Mouse (Mus musculus): ENCODE measurements around the gene Gm2663. TPM values are rescaled to one million over a fixed set of nuclear protein-coding genes. Genes with fewer than 3 reads are reported as not detected.
"Not testable (repeated sequence)": the region's sequence is repeated elsewhere in the genome, so short reads cannot be mapped to it uniquely, and the experiment has no call there.

Gm2663 gene
- not detected in 2 replicates for polyA plus RNA-seq (2016; fragmentation: Nextera tagmentation; extraction: Ambion mirVana)

DNA sequence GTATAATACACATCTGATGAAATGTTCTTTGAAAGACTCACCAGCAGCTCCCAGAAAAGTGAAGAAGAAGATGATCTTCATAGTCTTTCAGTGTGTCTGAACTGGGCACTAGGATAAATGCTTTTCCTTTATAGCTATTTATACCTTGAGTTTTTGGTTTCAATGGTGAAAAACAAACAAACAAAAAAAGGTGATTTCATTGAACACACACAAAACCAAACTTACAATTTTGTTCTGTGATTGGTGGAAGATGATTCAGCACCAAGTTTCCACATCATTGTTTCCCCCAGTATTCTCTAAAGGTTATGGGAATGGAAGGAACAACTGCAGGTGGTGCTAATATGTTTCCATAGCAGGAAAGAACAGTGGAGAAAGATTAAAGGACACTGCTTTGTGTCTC is at the start of gene Gm2663:
Gene Gm2663, minus strand, starts transcription at position 101 of the 400 bp plus-strand sequence.
- not testable (repeated sequence) for H3K9me3 ChIP-seq (replicated peaks); H3K9ac ChIP-seq; ATAC-seq; H3K27me3 ChIP-seq (replicated peaks); H3K4me2 ChIP-seq; H3K4me3 ChIP-seq; H3K27ac ChIP-seq; H3K36me3 ChIP-seq; H3K4me1 ChIP-seq

DNA sequence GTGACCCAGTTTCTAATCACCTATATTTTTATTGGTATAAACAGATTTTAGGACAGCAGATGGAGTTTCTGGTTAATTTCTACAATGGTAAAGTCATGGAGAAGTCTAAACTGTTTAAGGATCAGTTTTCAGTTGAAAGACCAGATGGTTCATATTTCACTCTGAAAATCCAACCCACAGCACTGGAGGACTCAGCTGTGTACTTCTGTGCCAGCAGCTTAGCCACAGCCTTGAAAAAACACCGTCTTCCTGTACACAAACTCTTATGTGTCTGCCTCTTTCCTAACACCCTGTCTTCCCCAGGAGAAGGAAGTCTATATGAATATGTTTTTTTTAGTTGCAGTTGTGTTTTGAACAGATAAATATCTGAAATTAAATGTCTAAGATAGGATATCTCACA is 49.3 kb upstream of the Gm2663 start:
- Histone ChIP-seq H3K9me3 (replicated peaks) (no peaks in the 10 kb centered on the region), H3K4me3 (no peak overlapping the region), H3K36me3 (no peaks in the 10 kb centered on the region), H3K4me2 (no peak overlapping the region), H3K27me3 (replicated peaks) (no peaks in the 10 kb centered on the region), H3K4me1 (no peaks in the 10 kb centered on the region), H3K9ac (no peak overlapping the region), H3K27ac (no peak overlapping the region)
- WGBS (ENCODE audit: insufficient replicate concordance) = 40% methylated on average over 1 of the region's 1 CpGs
- no peak for ATAC-seq

DNA sequence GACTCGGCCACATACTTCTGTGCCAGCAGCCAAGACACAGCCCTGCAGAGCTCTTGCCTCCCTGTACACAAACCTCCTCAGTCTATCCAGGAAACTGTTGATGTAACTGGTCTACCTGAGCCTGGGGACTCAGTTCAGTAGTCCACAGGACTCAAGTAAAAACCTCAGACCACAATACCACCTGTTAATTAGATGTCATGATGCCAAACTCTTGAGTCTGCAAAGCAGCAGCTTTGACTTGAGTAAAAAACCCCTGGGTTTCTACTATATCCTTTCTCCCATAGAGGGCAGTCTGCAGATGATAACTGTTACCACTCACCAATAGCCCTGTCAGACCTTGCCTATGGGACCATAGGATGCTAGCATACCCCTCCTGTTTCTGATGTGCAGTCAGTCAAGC is 48.7 kb upstream of the Gm2663 start:
- H3K4me2 ChIP-seq = no peak overlapping the region
- no peaks in the 10 kb centered on the region for H3K4me1 ChIP-seq
- H3K27ac ChIP-seq = no peak overlapping the region
- 70% methylated on average over 1 of the region's 1 CpGs for WGBS (ENCODE audit: insufficient replicate concordance)
- no peak overlapping the region for H3K4me3 ChIP-seq
- ATAC-seq = no peak
- H3K9me3 ChIP-seq (replicated peaks) = no peaks in the 10 kb centered on the region
- H3K9ac ChIP-seq = no peak overlapping the region
- H3K27me3 ChIP-seq (replicated peaks) = no peaks in the 10 kb centered on the region
- H3K36me3 ChIP-seq = no peaks in the 10 kb centered on the region

DNA sequence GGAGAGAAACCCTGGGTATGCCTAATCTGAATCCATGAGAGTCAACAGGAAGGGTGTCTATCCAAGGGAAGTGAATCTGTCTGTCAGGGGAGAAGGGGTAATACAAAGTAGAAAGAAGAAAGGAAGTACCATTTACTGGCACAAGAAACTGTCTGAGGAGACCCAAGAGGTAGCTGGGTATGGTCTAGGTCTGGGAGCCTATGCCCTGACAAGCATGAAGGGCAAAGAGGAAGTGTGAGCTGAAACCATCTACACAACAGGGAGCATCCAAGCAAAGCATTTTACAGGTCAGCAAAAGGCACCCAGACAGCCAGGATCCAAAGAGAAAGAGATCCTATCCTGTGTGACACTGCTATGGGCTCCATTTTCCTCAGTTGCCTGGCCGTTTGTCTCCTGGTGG is 47.9 kb upstream of the Gm2663 start:
- no peaks in the 10 kb centered on the region for H3K4me1 ChIP-seq
- no peaks in the 10 kb centered on the region for H3K9me3 ChIP-seq (replicated peaks)
- 59% methylated on average over 1 of the region's 1 CpGs for WGBS (ENCODE audit: insufficient replicate concordance)
- H3K36me3 ChIP-seq = no peaks in the 10 kb centered on the region
- H3K4me3 ChIP-seq = no peak overlapping the region
- no peak overlapping the region for H3K27ac ChIP-seq
- no peaks in the 10 kb centered on the region for H3K27me3 ChIP-seq (replicated peaks)
- no peak overlapping the region for H3K4me2 ChIP-seq
- no peak overlapping the region for H3K9ac ChIP-seq
- ATAC-seq = no peak

DNA sequence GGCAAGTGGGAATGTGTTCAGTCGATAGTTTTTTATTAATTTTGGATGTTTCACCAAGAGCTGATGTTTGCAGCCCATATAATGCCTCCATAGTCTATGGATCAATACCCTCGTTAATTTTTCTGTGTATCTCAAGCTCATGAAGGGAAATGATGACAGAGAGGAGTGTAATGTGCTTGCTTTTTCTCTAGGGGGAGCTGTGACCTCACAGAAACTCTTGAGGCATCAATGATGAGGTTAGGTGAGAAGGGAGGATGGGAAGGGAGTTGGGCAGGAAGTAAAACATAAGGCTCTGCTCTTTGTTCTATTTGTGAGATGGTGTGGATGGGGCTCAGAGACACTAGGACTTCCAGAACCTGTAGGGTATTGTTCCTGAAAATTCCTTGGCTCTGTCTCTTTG is 47.3 kb upstream of the Gm2663 start:
- ATAC-seq = no peak
- Histone ChIP-seq H3K9me3 (replicated peaks) (no peaks in the 10 kb centered on the region), H3K27ac (no peak overlapping the region), H3K27me3 (replicated peaks) (no peaks in the 10 kb centered on the region), H3K4me1 (no peaks in the 10 kb centered on the region), H3K4me3 (no peak overlapping the region), H3K4me2 (no peak overlapping the region), H3K9ac (no peak overlapping the region), H3K36me3 (no peaks in the 10 kb centered on the region)
- WGBS (ENCODE audit: insufficient replicate concordance) = 38% methylated on average over 2 of the region's 2 CpGs

DNA sequence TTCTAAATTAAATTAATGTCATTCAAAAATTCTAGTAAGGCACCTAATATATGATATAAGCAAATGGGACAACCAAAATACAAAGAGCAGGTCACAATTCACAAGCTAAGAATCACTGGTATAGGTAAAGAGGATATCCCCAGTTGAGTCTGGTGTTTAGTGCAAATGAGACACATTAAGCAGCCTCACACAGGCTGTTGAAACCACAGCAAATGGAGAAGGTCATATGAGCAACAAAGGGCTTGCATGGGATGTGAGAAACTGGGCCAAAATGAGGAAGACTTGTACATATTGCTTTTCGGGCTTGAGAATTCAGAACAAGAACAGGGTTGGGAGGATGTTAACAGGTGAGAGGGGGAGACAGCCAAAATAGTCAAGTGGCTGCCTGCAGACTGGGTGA is 45.5 kb upstream of the Gm2663 start:
- no peak overlapping the region for H3K4me3 ChIP-seq
- H3K4me2 ChIP-seq = no peak overlapping the region
- no peaks in the 10 kb centered on the region for H3K27me3 ChIP-seq (replicated peaks)
- H3K9me3 ChIP-seq (replicated peaks) = no peaks in the 10 kb centered on the region
- H3K27ac ChIP-seq = no peak overlapping the region
- ATAC-seq = no peak
- WGBS (ENCODE audit: insufficient replicate concordance) = 58% methylated on average over 1 of the region's 1 CpGs
- H3K4me1 ChIP-seq = no peaks in the 10 kb centered on the region
- no peak overlapping the region for H3K9ac ChIP-seq
- no peaks in the 10 kb centered on the region for H3K36me3 ChIP-seq

DNA sequence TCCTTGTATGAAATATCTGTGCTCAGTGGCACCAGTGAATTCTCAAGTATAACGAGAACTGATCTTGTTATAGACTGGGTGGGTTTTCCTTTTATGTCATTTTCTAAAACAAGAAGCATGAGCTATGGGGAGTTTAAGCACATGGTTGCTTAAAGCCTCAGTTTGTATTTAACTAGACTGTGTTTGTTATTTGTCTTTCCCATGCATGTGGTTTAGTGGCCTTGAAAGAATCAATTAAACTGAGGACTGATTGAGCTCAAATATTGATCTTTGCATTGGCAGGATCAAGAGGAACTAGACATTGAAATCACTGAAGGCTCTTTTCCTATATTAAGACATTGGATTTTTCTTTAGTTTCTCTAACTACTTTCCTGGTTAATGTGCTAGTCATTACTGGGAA is 45.0 kb upstream of the Gm2663 start:
- Histone ChIP-seq H3K4me1 (no peaks in the 10 kb centered on the region), H3K9ac (no peak overlapping the region), H3K9me3 (replicated peaks) (no peaks in the 10 kb centered on the region), H3K27ac (no peak overlapping the region), H3K36me3 (no peaks in the 10 kb centered on the region), H3K4me3 (no peak overlapping the region), H3K27me3 (replicated peaks) (no peaks in the 10 kb centered on the region), H3K4me2 (no peak overlapping the region)
- ATAC-seq = no peak
- WGBS (ENCODE audit: insufficient replicate concordance) = 57% methylated on average over 1 of the region's 1 CpGs

DNA sequence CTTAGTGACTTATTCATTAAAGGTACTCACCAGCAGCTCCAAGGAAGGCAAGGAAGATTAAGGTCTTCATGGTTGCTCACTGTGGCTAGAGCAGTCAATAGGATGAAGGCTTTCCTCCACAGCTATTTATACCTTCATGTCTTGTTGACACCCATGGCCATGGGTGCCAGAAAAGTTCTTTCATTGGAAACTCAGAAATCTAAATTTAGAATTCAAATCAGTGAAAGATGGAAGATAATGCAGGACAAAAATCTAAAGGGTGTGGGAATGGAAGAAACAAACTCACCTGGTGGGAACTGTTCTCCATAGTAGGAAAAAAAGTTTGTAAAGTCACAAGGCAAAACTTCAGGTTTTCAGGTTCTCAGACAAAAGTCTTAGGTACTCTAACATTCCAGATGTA is 36.1 kb upstream of the Gm2663 start, which contains the start of gene 2210010C04Rik:
Gene 2210010C04Rik, minus strand, starts transcription at position 101 of the 400 bp plus-strand sequence.
- no peak for ATAC-seq
- H3K27me3 ChIP-seq (replicated peaks) = no peaks in the 10 kb centered on the region
- H3K4me1 ChIP-seq = no peaks in the 10 kb centered on the region
- H3K36me3 ChIP-seq = no peaks in the 10 kb centered on the region
- H3K27ac ChIP-seq = no peak within 1 kb of the TSS
- H3K9ac ChIP-seq = no peak within 1 kb of the TSS
- H3K4me3 ChIP-seq = no peak within 1 kb of the TSS
- no peak within 1 kb of the TSS for H3K4me2 ChIP-seq
- no peaks in the 10 kb centered on the region for H3K9me3 ChIP-seq (replicated peaks)

DNA sequence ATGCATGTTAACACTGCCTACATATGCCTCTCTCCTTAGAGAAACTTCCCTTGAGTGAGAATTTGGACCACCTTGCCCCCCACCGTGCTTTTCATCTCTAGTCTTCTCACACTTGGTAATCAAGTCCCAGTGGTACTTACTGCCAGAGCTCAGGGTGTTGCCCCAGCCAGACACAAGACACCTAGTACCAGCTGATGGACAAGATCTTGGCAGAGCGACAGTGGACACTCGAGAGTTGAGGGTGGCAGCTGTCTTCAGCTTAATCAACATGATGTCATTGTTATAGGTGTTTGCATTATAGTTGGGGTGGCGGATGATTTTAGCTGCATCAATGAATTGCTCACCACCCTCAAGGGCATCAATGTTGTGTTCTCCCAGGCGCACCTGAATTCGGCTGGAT is 33.5 kb upstream of the Gm2663 start:
- Histone ChIP-seq H3K4me2 (no peak overlapping the region), H3K9ac (no peak overlapping the region), H3K9me3 (replicated peaks) (no peaks in the 10 kb centered on the region), H3K4me1 (no peaks in the 10 kb centered on the region), H3K4me3 (no peak overlapping the region), H3K27ac (no peak overlapping the region), H3K27me3 (replicated peaks) (no peaks in the 10 kb centered on the region), H3K36me3 (no peaks in the 10 kb centered on the region)
- no peak for ATAC-seq
- WGBS (ENCODE audit: insufficient replicate concordance) = 70% methylated on average over 6 of the region's 6 CpGs

DNA sequence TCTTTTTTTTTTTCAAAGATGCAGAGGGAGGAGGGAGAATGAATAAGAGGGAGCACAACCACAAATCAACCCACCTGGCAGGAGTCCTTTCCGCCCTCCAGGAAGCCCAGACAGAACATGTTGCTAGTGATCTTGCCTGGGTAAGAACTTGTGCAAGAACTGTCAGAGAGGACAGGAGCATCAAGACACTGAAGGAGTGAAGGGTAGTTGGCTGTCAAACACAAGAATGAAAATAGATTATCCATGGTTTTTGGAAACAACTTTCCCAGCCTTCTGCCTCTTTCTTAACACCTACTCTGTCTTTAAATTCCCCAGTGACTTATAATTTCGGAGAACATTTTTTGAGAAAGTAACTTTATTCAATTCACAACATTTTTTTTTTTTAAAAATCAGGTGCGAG is 33.0 kb upstream of the Gm2663 start:
- Histone ChIP-seq H3K4me2 (no peak overlapping the region), H3K9me3 (replicated peaks) (no peaks in the 10 kb centered on the region), H3K4me3 (no peak overlapping the region)

DNA sequence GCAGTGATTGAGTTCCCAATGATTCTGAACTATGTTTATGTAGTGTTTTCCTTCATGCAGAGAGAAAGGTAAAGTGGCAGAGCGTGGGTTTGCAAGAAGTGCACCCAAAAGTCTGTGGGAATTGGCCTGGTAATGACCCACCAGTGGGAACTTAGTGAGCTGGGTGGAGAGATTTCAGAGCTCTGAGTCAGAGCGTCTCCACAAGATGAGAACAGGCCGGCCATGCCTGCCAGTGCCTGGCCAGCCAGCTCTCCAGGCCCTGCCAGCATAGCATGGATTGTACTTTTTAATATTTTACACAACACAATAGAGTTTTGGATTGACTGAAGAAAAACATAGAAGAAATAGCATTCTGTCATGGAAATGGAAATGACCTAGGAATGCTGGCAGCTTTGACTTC is 31.5 kb upstream of the Gm2663 start:
- Histone ChIP-seq H3K36me3 (no peaks in the 10 kb centered on the region), H3K4me1 (no peaks in the 10 kb centered on the region), H3K4me3 (no peak overlapping the region), H3K27me3 (replicated peaks) (no peaks in the 10 kb centered on the region), H3K9ac (no peak overlapping the region), H3K9me3 (replicated peaks) (no peaks in the 10 kb centered on the region), H3K27ac (no peak overlapping the region), H3K4me2 (no peak overlapping the region)
- WGBS (ENCODE audit: insufficient replicate concordance) = 77% methylated on average over 3 of the region's 3 CpGs
- ATAC-seq = no peak

More for the DNA sequence above, 33.0 kb upstream of the Gm2663 start:
- Histone ChIP-seq H3K4me1 (no peaks in the 10 kb centered on the region), H3K27ac (no peak overlapping the region), H3K27me3 (replicated peaks) (no peaks in the 10 kb centered on the region), H3K36me3 (no peaks in the 10 kb centered on the region), H3K9ac (no peak overlapping the region)
- no peak for ATAC-seq
- 55% methylated on average over 3 of the region's 3 CpGs for WGBS (ENCODE audit: insufficient replicate concordance)

DNA sequence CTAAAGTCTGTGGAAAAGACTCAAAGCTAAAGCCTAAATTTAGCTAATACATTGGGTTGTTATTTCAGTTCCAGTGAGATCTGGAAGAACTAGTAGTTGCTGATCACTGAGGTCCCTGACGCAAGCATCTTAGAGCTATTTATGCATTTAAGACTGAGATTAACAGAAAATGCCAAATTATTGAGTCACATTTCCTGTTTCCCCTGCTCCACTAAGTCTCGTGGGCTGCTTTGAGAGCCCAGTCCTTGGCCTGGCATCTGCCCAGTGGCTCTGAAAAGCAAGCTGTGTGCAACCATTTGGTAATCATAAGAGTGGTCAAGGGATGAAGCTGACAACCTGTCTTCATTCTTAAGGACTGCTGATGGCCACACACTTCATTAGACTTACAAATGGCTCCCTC is 27.8 kb upstream of the Gm2663 start:
- Histone ChIP-seq H3K4me2 (no peak overlapping the region), H3K9me3 (replicated peaks) (no peaks in the 10 kb centered on the region), H3K27ac (no peak overlapping the region), H3K36me3 (no peaks in the 10 kb centered on the region), H3K4me3 (no peak overlapping the region), H3K4me1 (no peaks in the 10 kb centered on the region), H3K27me3 (replicated peaks) (no peaks in the 10 kb centered on the region), H3K9ac (no peak overlapping the region)
- WGBS (ENCODE audit: insufficient replicate concordance) = 36% methylated on average over 2 of the region's 2 CpGs
- no peak for ATAC-seq

DNA sequence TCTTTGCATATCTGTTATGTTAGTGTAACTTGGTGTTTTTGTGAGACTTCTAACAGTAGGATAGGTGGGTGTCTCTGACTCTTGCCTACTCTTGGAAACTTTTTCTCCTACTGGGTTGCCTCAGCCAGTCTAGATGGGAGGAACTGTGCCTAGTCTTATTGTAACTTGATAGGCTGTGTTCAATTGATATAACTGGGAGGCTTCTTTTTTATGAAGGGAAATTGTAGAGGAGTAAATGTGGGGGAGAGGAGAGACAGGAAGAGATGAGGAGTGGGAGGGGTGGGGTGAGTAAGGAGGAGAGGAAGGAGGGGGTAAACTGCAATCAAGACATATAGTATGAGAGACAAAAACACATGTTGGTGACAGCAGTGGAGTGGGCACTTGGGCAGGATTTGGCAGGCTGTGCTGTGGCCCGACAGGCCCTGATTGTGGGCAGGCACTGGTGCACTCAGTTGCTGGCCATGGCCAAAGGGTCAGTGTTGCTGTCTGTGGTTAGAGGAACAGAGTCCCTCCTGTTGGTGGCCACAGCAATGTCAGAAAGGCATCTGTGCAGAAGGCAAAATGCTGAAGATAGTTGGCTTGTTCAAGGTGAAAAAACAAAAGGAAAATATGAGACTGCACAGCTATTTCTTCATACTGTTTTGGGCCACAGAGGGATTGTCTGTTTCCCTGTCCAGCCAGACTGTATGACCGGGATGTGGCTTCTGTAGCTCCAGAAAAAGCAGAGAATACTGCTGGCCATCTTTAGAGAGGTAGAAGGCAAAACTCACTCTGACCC is 26.8 kb upstream of the Gm2663 start:
- Histone ChIP-seq H3K4me2 (no peak overlapping the region), H3K27me3 (replicated peaks) (no peaks in the 10 kb centered on the region), H3K27ac (no peak overlapping the region), H3K4me1 (no peaks in the 10 kb centered on the region), H3K9me3 (replicated peaks) (no peaks in the 10 kb centered on the region), H3K4me3 (no peak overlapping the region), H3K9ac (no peak overlapping the region), H3K36me3 (no peaks in the 10 kb centered on the region)
- WGBS (ENCODE audit: insufficient replicate concordance) = 67% methylated on average over 2 of the region's 2 CpGs
- no peak for ATAC-seq
